21 mouse cellular contexts compared by ENCODE assay signal in the genomic region with DNA sequence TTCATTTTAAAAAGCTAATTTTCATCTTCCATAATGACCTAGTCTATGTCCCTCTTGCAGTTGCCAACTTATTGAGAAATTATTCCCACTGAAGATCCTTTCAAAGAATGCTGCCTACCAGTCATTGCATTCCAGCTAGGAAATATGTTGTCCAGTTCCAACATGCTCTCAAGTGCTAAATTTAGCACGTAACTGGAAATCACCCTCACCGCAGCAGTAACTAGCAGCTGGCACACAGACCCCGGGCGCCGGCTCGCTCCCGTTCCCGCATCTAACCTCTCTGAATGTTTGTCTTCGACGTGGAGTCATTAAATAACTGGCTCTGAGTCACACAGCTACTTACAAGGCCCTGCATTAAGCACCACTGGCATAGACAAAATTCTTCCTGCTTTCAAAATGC. TPM values are rescaled to one million over a fixed set of nuclear protein-coding genes. Genes with fewer than 3 reads are reported as not detected.
DNase-seq lines count a peak whose midpoint lies in the region; ATAC-seq and TF ChIP-seq lines count a peak whose summit lies in the region.
"Had no signal": no experiment of that assay in that cellular context is flagged by ENCODE, and none has a peak within 500 bp of the region (broad histone marks: within the 10 kb centered on the region; RNA-seq: fewer than 3 reads in every experiment).

No protein-coding gene starts in this region.

- ATAC-seq in heart, embryonic 15.5 days (replicated peaks; ENCODE audit: insufficient number of reproducible peaks, insufficient read depth, low FRiP score, low read depth) = peak; percentile 65
- ATAC-seq: forebrain, embryonic 13.5 days; inflammation-experienced regulatory T-cells, adult 6 months had no signal

- H3K4me2 ChIP-seq in heart, embryonic 15.5 days = 0 out of 2 replicates have a peak overlapping the region, but pooled peaks have one; percentile 9
- H3K4me2 ChIP-seq: embryonic facial prominence, embryonic 15.5 days; forebrain, embryonic 13.5 days; limb, embryonic 13.5 days; midbrain, embryonic 11.5 days; neural tube, embryonic 13.5 days had no signal

- no peak for TF ChIP-seq CTCF in gastrocnemius, adult 2 months (IDR thresholded peaks at IDR 0.05)
- no peak for TF ChIP-seq CTCF in left cerebral cortex, adult 2 months (IDR thresholded peaks at IDR 0.05)

- H3K27me3 ChIP-seq in heart, embryonic 15.5 days = no peaks in the 10 kb centered on the region
- H3K27me3 ChIP-seq: embryonic facial prominence, embryonic 15.5 days; forebrain, embryonic 13.5 days; limb, embryonic 13.5 days; neural tube, embryonic 13.5 days had no signal

- peak; percentile 29 for DNase-seq in gastrocnemius, adult 2 months
- DNase-seq in gastrocnemius, postnatal 25 days = no peak
- DNase-seq in 3134 (ENCODE audit: extremely low read depth, insufficient read length, low spot score) = peak; percentile 90
- peak; percentile 54 for DNase-seq in fat pad, adult 2 months (ENCODE audit: extremely low read depth, low read depth, low spot score)
- DNase-seq in left cerebral cortex, adult 18-20 months (ENCODE audit: low spot score in 2 of 2) = no peak
- no peak for DNase-seq in frontal cortex, postnatal 10 days (ENCODE audit: low spot score in 2 of 2)
- no peak for DNase-seq in left cerebral cortex, adult 2 months (ENCODE audit: extremely low spot score in 1 of 2, low spot score in 2 of 2)
- DNase-seq: adrenal gland, postnatal 36 days; cerebellum, adult 9-10 months; kidney, adult 8-10 months; kidney, postnatal 25 days; right cerebral cortex, postnatal 4 days; thymus, postnatal 14 days had no signal

- 30% methylated on average over 10 of the region's 10 CpGs for WGBS in heart, embryonic 15.5 days

- peaks cover 11% of the 10 kb centered on the region for H3K4me1 ChIP-seq in heart, embryonic 15.5 days (replicated peaks)
- H3K4me1 ChIP-seq: embryonic facial prominence, embryonic 15.5 days; forebrain, embryonic 13.5 days; limb, embryonic 13.5 days; neural tube, embryonic 13.5 days had no signal

- no peaks in the 10 kb centered on the region for H3K9me3 ChIP-seq in heart, embryonic 15.5 days (replicated peaks)
- H3K9me3 ChIP-seq: embryonic facial prominence, embryonic 15.5 days; forebrain, embryonic 13.5 days; limb, embryonic 13.5 days; neural tube, embryonic 13.5 days had no signal

- peak overlapping the region; percentile 25 for H3K4me3 ChIP-seq in gastrocnemius, adult 2 months
- H3K4me3 ChIP-seq in heart, embryonic 15.5 days = no peak overlapping the region
- H3K4me3 ChIP-seq in left cerebral cortex, adult 2 months = no peak overlapping the region
- H3K4me3 ChIP-seq: embryonic facial prominence, embryonic 15.5 days; forebrain, embryonic 13.5 days; limb, embryonic 13.5 days; neural tube, embryonic 13.5 days had no signal

- no peak overlapping the region for H3K9ac ChIP-seq in heart, embryonic 15.5 days
- H3K9ac ChIP-seq: embryonic facial prominence, embryonic 15.5 days; forebrain, embryonic 13.5 days; limb, embryonic 13.5 days; liver, embryonic 14.5 days; neural tube, embryonic 13.5 days had no signal

- no peaks in the 10 kb centered on the region for H3K36me3 ChIP-seq in heart, embryonic 15.5 days
- H3K36me3 ChIP-seq: embryonic facial prominence, embryonic 15.5 days; limb, embryonic 13.5 days; neural tube, embryonic 13.5 days had no signal

- intact Hi-C loops in gastrocnemius, adult 2 months (cut with DNase I) = no loop called here
- intact Hi-C loops in left cerebral cortex, adult 2 months (cut with DNase I) = no loop called here

- no peak overlapping the region for H3K27ac ChIP-seq in gastrocnemius, adult 2 months
- peak overlapping the region; percentile 79 for H3K27ac ChIP-seq in heart, embryonic 15.5 days
- no peak overlapping the region for H3K27ac ChIP-seq in left cerebral cortex, adult 2 months
- H3K27ac ChIP-seq: embryonic facial prominence, embryonic 15.5 days; forebrain, embryonic 13.5 days; limb, embryonic 13.5 days; liver, embryonic 14.5 days; neural tube, embryonic 13.5 days had no signal

RNA-seq across cellular contexts. Expression of a gene that starts 22.2 kb away (rescaled TPM):
- total RNA-seq in gastrocnemius, adult 2 months (2021) = not detected
- total RNA-seq in gastrocnemius, postnatal 25 days (2021) = not detected
- 0.62 and 0.75 TPM in 2 replicates for polyA plus RNA-seq in heart, embryonic 15.5 days (2015; fragmentation: Nextera tagmentation; extraction: Ambion mirVana)
- total RNA-seq in left cerebral cortex, adult 18-20 months (2021) = under 1 TPM; 0.37 to 0.63 TPM
- total RNA-seq in left cerebral cortex, adult 2 months (2021) = under 1 TPM; 0.29 to 0.30 TPM
- polyA plus RNA-seq: forebrain, embryonic 13.5 days; midbrain, embryonic 11.5 days; neural tube, embryonic 13.5 days had no signal

Comparison
In these comparisons a context has a peak if more than half of its experiments do, and no peak if none do; other contexts are left out.
1. DNase-seq: peak in gastrocnemius, adult 2 months (single experiment), 3134 (single experiment) and fat pad, adult 2 months (single experiment); none in gastrocnemius, postnatal 25 days (single experiment), left cerebral cortex, adult 18-20 months (0 of 2), frontal cortex, postnatal 10 days (0 of 2) and left cerebral cortex, adult 2 months (0 of 2).